Mouse (Mus musculus): Measurements from ENCODE around the gene Vps4a. TPM values are rescaled to one million over a fixed set of nuclear protein-coding genes. Genes with fewer than 3 reads are reported as not detected.

The Vps4a gene
- polyA plus RNA-seq, 1 experiment from 2014 or later: 153 TPM

Other genes with a start within 250 kb of the Vps4a start
- 0.96 and 1.7 TPM in 2 replicates for gene Has3, start 161.0 kb upstream of the Vps4a start, polyA plus RNA-seq (2015; fragmentation: Nextera tagmentation; extraction: Ambion mirVana)
- 48.6 and 52.4 TPM in 2 replicates for gene Utp4, start 137.6 kb upstream of the Vps4a start, polyA plus RNA-seq (2015; fragmentation: Nextera tagmentation; extraction: Ambion mirVana)
- gene Sntb2, start 95.5 kb upstream of the Vps4a start, polyA plus RNA-seq (2015; fragmentation: Nextera tagmentation; extraction: Ambion mirVana): 2.8 and 4.8 TPM in 2 replicates
- gene Pdf, start 17.4 kb downstream of the Vps4a start, polyA plus RNA-seq (2015; fragmentation: Nextera tagmentation; extraction: Ambion mirVana): 37.1 and 38.4 TPM in 2 replicates
- 39.1 and 39.3 TPM in 2 replicates for gene Cog8, start 25.5 kb downstream of the Vps4a start, polyA plus RNA-seq (2015; fragmentation: Nextera tagmentation; extraction: Ambion mirVana)
- 76.7 and 80.5 TPM in 2 replicates for gene Nip7, start 25.7 kb downstream of the Vps4a start, polyA plus RNA-seq (2015; fragmentation: Nextera tagmentation; extraction: Ambion mirVana)
- gene Tmed6, start 34.4 kb downstream of the Vps4a start, polyA plus RNA-seq (2015; fragmentation: Nextera tagmentation; extraction: Ambion mirVana): not detected in 2 replicates
- 21.9 and 22.1 TPM in 2 replicates for gene Terf2, start 65.3 kb downstream of the Vps4a start, polyA plus RNA-seq (2015; fragmentation: Nextera tagmentation; extraction: Ambion mirVana)
- 114 and 122 TPM in 2 replicates for gene Cyb5b, start 119.4 kb downstream of the Vps4a start, polyA plus RNA-seq (2015; fragmentation: Nextera tagmentation; extraction: Ambion mirVana)

All from forebrain, embryonic 16.5 days (tissue).